Mouse (Mus musculus) embryonic facial prominence, embryonic 14.5 days (tissue): ENCODE measurements around the gene Fut2. TPM values are rescaled to one million over a fixed set of nuclear protein-coding genes. Genes with fewer than 3 reads are reported as not detected.

Source experiments
- ATAC-seq: fragments of 200-750 bp; cut with Nextera tagmentation; 2 replicates; pipeline ENCODE4 v1.8.0; 2017; ENCODE audit warnings: low read depth, moderate number of reproducible peaks, moderate TSS enrichment
- DNase-seq: peaks from one replicate; pipeline ENCODE4 v3.0.0-alpha.2; 2015; ENCODE audit warnings: low spot score
- H3K27ac ChIP-seq: fragments of 300-500 bp; sonication (generic); replicated peaks from 2 replicates; pipeline ENCODE4 v1.5.1; 2014; ENCODE audit warnings: low read depth, mild to moderate bottlenecking, low read length, moderate library complexity
- H3K27me3 ChIP-seq: fragments of 300-500 bp; sonication (generic); replicated peaks from 2 replicates; pipeline ENCODE4 v1.6.1; 2014; ENCODE audit warnings: low read length; ENCODE audit not compliant: control insufficient read depth, insufficient read depth
- H3K36me3 ChIP-seq: fragments of 300-500 bp; sonication (generic); 2 replicates; pipeline ENCODE4 v1.6.1; 2014; ENCODE audit warnings: low read length, mixed read lengths; ENCODE audit not compliant: control insufficient read depth, insufficient read depth
- H3K4me1 ChIP-seq: fragments of 300-500 bp; sonication (generic); 2 replicates; pipeline ENCODE4 v1.6.1; 2014; ENCODE audit warnings: antibody characterized with exemption, low read length; ENCODE audit not compliant: control insufficient read depth, insufficient read depth
- H3K4me2 ChIP-seq: fragments of 300-500 bp; sonication (generic); 2 replicates; pipeline ENCODE4 v1.6.1; 2014; ENCODE audit warnings: low read depth, mild to moderate bottlenecking, low read length, moderate library complexity, mixed read lengths
- H3K4me3 ChIP-seq: fragments of 300-500 bp; sonication (generic); 2 replicates; pipeline ENCODE4 v1.5.1; 2014; ENCODE audit warnings: low read depth, mild to moderate bottlenecking, low read length
- H3K9ac ChIP-seq: fragments of 300-500 bp; sonication (generic); 2 replicates; pipeline ENCODE4 v1.6.1; 2014; ENCODE audit warnings: low read depth, mild to moderate bottlenecking, low read length, moderate library complexity, mixed read lengths
- H3K9me3 ChIP-seq: fragments of 300-500 bp; sonication (generic); 2 replicates; pipeline ENCODE4 v1.6.1; 2016; ENCODE audit warnings: low read length; ENCODE audit not compliant: control insufficient read depth
- WGBS: fragments of 180-500 bp; shearing (Covaris S2); extraction: QIAGEN DNeasy Blood & Tissue Kit; methylation state at CpG from one replicate; pipeline ENCODE4 v1.1.7; 2014; 5-methylcytosine and 5-hydroxymethylcytosine counted together
- polyA plus RNA-seq: library from polyadenylated mRNA; unstranded; fragments of >200 nt; fragmentation: Nextera tagmentation; extraction: Ambion mirVana; gene quantifications from 2 replicates; pipeline ENCODE4 v1.2.1, GENCODE M21; 2014

Fut2 gene
- polyA plus RNA-seq, 1 experiment from 2014 or later = 1.9 TPM

DNA sequence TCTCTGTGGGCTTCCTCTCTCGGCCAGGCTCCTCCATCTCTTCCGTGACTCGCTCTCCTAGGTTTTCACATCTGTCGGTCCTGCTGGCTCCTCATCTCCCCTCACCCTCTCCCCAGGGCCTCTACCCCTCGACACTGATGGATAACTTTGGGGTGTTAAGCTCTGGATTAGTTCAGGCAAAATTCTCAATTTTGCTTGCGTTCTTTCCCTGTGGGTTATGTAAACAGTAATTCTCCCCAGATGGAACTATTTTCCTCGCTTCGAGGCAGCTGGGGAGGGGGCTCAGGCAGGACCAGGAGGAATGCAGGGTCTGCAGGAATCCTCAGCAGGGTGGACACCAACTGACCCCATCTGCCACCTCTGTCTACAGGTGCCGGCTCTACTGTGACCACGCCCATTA lies 19.6 kb upstream of the Fut2 start:
- no peak for ATAC-seq
- Histone ChIP-seq H3K4me2 (peak overlapping the region; percentile 32), H3K4me1 (peaks cover 28% of the 10 kb centered on the region), H3K27ac (peak overlapping the region; percentile 58; the same call in 1 of the 2 replicates), H3K36me3 (no peaks in the 10 kb centered on the region), H3K9me3 (no peaks in the 10 kb centered on the region), H3K9ac (peak overlapping the region; percentile 42; the same call in 1 of the 2 replicates), H3K27me3 (no peaks in the 10 kb centered on the region), H3K4me3 (peak overlapping the region; percentile 15; the same call in 1 of the 2 replicates)
- WGBS = 21% methylated on average over 10 of the region's 10 CpGs
- DNase-seq = peak; percentile 52

DNA sequence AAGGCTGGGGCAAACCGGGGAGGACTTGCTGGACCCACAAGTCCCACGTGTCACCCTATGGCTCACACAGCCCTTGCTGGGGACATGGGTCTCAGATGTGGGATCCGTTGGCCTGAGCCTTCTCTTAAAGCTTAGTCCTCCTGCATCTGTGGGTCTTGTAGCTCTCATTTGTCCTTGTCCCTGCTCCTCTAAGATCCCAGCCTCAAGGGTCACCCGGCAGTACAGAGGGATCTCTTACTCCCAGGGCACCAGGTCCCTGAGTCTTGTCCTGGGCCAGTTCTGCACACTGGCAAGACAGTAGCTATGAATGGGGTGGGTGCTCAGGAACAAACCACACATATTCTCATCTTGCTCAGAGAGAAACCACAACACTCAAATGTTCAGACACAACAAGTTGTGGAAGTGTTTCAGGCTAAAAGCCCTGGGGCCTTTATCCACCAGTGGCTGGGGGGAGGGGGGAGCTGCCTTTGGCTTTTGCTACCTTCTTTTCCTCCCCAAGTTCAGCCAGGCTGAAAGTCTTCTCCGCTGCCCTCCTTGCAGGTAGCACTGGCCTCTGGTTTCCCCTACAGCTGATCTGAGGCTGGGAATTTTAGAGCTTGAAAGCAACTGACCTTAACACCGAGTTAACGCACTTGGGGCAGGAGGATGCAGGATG lies 17.3 kb upstream of the Fut2 start, which contains the start of gene Ntn5:
Ntn5 (plus strand) TSS at position 627 of the 655 bp plus-strand sequence.
- H3K9ac ChIP-seq = peak within 1 kb of the TSS; percentile 42; the same call in 1 of the 2 replicates
- H3K4me1 ChIP-seq = peaks cover 28% of the 10 kb centered on the region
- H3K27ac ChIP-seq = no peak within 1 kb of the TSS
- H3K27me3 ChIP-seq = no peaks in the 10 kb centered on the region
- no peak for DNase-seq
- H3K36me3 ChIP-seq = no peaks in the 10 kb centered on the region
- ATAC-seq = no peak
- H3K9me3 ChIP-seq = no peaks in the 10 kb centered on the region
- peak within 1 kb of the TSS; percentile 32 for H3K4me2 ChIP-seq
- 75% methylated on average over 7 of the region's 7 CpGs for WGBS
- H3K4me3 ChIP-seq = no peak within 1 kb of the TSS

DNA sequence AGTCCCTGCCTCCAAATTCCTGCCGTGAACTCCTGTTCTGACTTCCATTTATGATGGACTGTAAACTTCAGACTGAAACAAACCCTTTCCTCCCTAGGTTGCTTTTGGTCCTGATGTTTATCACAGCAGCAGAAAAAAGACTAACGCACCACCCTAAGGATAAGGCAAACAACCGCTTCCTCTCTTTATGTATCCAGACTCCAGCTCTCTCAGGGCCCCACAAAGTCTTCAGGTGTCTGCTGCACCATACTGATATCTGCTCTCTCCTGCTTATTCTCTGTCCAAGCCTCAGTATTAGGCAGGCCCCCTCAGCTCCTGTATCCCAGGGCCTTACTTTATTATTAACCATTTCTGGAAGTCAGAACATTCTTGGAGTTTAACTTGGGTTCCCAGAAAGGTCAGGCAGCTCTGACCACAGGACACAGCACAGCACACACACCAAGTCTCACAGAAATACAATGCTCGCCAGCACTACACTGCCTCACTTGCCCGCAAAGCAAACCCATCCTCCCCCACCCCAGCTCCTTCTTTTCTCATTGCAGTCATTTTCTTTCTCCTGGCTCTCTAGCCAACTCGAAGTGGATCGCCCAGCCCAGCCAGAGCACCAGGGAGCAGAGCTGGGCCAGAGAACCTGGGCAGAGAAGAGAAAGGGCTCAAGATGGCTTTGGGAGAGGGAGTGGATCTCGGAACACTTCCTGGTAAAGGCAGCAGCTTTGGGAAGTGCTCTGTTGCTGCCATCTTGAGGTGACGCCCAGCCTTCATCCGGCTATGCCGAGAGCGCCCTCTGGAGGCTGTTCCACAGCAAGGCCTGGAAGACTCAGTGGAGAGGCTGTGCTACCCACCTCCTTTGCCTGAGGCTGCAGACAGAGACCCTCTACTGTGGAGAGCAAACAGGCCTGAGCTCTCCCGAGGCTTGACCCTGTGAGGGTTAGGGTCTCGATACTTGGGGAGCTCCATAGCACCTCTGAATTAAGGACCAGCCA lies 16.2 kb upstream of the Fut2 start:
- WGBS = 32% methylated on average over 13 of the region's 14 CpGs
- Histone ChIP-seq H3K36me3 (no peaks in the 10 kb centered on the region), H3K9ac (peak overlapping the region; percentile 45), H3K4me1 (peaks cover 28% of the 10 kb centered on the region), H3K27me3 (no peaks in the 10 kb centered on the region), H3K27ac (no peak overlapping the region; the same call in 1 of the 2 replicates), H3K4me2 (peak overlapping the region; percentile 35), H3K9me3 (no peaks in the 10 kb centered on the region), H3K4me3 (no peak overlapping the region)
- DNase-seq (peak; percentile 93), ATAC-seq (peak; percentile 86)

DNA sequence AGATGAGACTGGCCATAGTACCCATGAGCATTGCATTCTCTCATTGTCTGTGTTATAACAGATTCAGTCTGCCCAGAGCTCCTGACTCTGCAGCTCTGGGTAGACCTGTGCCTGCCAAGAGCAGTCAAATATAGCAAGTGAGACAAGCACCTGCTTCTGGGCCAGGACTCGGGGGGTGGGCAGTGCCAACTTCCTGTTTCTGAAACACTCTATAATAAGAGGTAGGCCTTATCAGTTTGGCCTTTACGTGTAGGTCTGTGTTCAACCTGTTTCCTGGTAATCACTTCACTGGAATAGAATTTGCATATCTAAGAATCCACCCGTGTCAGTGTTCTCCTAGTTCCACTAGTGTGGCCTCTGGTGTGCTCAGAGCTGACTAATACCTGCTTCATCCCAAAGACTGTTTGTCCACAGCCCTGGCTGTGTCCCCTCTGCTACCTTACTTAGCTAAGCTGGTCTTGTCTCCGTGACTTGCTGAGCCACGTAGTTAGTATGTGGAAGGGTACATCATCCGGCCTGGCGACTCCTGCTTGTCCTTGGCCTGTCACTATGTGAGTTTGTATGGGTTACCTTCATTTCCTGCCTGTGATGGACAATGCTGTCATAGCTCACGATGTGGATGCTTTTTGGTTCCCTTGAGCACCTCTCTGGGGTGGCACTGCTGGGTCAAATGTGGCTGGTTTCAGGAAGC lies 15.0 kb upstream of the Fut2 start:
- no peak overlapping the region for H3K4me2 ChIP-seq
- no peaks in the 10 kb centered on the region for H3K9me3 ChIP-seq
- DNase-seq (no peak), ATAC-seq (no peak)
- H3K27ac ChIP-seq = no peak overlapping the region
- no peaks in the 10 kb centered on the region for H3K27me3 ChIP-seq
- WGBS = 76% methylated on average over 8 of the region's 8 CpGs
- no peak overlapping the region for H3K4me3 ChIP-seq
- H3K36me3 ChIP-seq = no peaks in the 10 kb centered on the region
- no peak overlapping the region; the same call in 1 of the 2 replicates for H3K9ac ChIP-seq
- peaks cover 21% of the 10 kb centered on the region for H3K4me1 ChIP-seq

DNA sequence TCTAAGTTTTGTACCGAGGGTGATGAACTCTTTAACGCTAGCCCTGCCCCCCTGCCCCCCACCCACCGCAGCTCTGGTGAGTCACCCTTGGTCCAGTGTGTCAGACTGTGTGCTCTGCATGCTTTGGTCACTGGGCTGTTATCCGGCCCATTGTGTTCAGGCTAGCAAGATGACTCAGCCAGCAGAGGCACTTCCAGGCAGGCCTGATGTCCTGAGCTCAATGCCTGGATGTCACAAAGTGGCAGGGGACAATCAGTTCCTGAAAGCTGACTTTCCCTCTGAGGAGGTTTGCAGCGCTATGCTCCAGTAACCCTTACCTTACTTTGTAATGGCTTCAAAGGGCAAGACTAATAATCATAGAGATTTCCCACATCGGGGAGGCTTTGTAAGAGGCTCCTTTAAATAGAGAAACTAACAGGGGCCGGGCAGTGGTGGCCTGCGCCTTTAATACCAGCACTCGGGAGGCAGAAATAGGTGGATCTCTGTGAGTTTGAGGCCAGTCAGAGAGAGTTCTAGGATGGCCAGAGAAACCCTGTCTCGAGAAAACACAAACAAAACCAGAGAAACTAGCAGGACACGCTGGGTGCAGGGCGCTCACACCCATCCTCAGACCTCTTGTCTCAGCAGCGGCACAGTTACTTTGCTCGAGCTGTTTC lies 13.9 kb upstream of the Fut2 start:
- Histone ChIP-seq H3K9me3 (no peaks in the 10 kb centered on the region), H3K4me3 (no peak overlapping the region), H3K27me3 (no peaks in the 10 kb centered on the region), H3K4me1 (peaks cover 10% of the 10 kb centered on the region), H3K27ac (peak overlapping the region; percentile 21; the same call in 1 of the 2 replicates), H3K9ac (no peak overlapping the region), H3K36me3 (no peaks in the 10 kb centered on the region), H3K4me2 (no peak overlapping the region)
- ATAC-seq (no peak), DNase-seq (no peak)
- WGBS = 70% methylated on average over 14 of the region's 14 CpGs

DNA sequence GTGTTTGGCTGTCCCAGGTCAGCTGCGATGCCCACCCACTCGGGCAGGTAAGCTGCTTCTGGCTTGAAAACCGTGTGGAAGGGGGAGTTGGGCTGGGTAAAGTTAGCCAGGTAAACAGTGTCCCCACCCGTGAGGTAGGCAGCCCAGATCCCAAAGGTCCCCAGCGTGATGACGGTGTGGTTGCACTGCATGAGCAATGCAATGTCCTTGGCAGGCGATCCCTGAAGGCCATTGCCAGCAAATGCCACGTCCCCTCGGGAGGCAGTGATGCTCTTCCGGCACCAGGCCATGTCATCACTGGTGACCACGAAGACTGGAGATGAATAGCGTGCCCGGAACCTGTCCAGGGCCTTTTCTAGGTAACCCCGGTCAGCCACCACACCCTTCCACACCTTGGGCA lies 12.3 kb upstream of the Fut2 start:
- Histone ChIP-seq H3K4me2 (no peak overlapping the region), H3K4me3 (no peak overlapping the region), H3K9me3 (no peaks in the 10 kb centered on the region), H3K27ac (no peak overlapping the region), H3K4me1 (peaks cover 6% of the 10 kb centered on the region; the same call in 1 of the 2 replicates), H3K36me3 (no peaks in the 10 kb centered on the region), H3K27me3 (no peaks in the 10 kb centered on the region), H3K9ac (no peak overlapping the region)
- no peak for DNase-seq
- 91% methylated on average over 13 of the region's 14 CpGs for WGBS
- ATAC-seq = no peak

DNA sequence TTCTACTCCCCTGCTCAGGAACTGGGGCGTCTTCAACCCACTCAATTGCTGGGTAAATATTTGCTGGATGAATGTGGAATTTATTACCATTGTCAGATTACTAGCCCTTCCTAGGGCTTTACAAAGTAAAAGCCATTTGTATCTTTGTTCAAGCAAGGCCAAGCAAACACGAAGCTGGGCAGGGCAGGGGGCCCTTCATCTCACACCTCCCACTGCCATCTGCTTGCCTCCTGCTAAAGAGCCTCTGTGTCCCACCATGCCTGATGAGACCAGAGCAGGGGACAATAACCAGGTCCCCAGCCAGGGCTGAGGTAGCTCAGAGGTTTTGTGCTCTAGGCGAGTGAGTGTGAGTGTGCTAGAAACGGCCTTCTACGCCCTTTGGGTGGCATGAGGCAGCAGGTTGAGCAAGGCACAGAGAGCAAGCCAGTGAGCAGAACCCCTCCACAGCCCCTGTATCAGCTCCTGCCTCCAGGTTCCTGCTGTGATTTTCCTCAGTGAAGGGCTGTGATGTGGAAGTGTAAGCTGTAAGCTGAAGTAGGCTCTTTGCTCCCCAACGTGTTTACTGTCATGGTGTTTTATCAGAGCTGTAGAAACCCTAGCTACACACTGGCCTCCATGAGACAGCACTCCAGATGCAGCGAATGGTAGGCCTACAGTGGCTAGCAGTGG lies 11.6 kb upstream of the Fut2 start:
- no peaks in the 10 kb centered on the region for H3K27me3 ChIP-seq
- H3K4me2 ChIP-seq = no peak overlapping the region
- no peaks in the 10 kb centered on the region for H3K9me3 ChIP-seq
- 81% methylated on average over 7 of the region's 7 CpGs for WGBS
- DNase-seq (no peak), ATAC-seq (no peak)
- H3K4me1 ChIP-seq = peaks cover 6% of the 10 kb centered on the region; the same call in 1 of the 2 replicates
- no peak overlapping the region for H3K27ac ChIP-seq
- H3K36me3 ChIP-seq = no peaks in the 10 kb centered on the region
- no peak overlapping the region for H3K9ac ChIP-seq
- no peak overlapping the region for H3K4me3 ChIP-seq
